Mouse (Mus musculus): ENCODE measurements around the gene Wif1. TPM values are rescaled to one million over a fixed set of nuclear protein-coding genes. Genes with fewer than 3 reads are reported as not detected.

Gene Wif1
- polyA plus RNA-seq (2015; fragmentation: Nextera tagmentation; extraction: Ambion mirVana) = 16.8 and 25.1 TPM in 2 replicates

DNA sequence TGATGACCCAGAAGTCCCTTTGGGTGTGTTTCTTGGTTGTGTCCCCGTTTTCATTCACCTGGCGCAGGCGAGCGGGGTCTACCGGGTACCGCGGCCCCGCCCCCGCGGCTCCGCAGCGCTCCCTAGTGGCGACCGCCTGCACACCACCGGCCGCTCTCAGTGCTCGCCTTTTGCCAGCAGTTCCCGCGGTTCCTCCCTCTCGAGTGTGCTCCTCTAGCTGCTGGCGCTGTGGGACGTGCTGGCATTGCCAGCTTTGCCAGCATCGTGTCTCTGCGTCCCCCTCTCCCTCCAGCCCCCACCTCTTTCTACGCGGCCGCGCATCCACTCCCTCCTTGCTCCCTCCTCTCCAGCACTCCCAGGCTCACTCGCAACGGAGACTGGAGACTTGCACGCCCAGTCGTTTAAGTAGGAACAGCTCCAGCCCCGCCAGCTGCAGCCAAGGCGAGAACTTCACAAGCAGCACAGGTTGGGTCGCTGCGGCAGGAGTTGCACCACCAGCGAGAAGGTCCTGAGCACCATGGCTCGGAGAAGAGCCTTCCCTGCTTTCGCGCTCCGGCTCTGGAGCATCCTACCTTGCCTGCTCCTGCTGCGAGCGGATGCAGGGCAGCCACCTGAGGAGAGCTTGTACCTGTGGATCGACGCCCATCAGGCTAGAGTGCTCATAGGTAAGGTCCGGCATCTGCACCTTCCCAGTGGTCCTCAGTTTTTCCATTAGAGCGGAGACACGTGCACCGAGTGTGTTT, at the start of gene Wif1:
Wif1 (plus strand) TSS at position 135 of the 743 bp plus-strand sequence.
- H3K27ac ChIP-seq = peak within 1 kb of the TSS; percentile 16
- H3K9me3 ChIP-seq (replicated peaks) = no peaks in the 10 kb centered on the region
- peaks cover 9% of the 10 kb centered on the region for H3K4me1 ChIP-seq (replicated peaks)
- peak; percentile 88 for ATAC-seq (replicated peaks; ENCODE audit: insufficient number of reproducible peaks, insufficient read depth, low FRiP score, low read depth)
- H3K27me3 ChIP-seq = peaks cover 4% of the 10 kb centered on the region; the same call in 1 of the 2 replicates
- peak within 1 kb of the TSS; percentile 67 for H3K9ac ChIP-seq
- H3K36me3 ChIP-seq = no peaks in the 10 kb centered on the region
- peak within 1 kb of the TSS; percentile 66 for H3K4me3 ChIP-seq
- 2% methylated on average over 49 of the region's 49 CpGs for whole genome bisulfite sequencing
- peak within 1 kb of the TSS; percentile 98 for H3K4me2 ChIP-seq

DNA sequence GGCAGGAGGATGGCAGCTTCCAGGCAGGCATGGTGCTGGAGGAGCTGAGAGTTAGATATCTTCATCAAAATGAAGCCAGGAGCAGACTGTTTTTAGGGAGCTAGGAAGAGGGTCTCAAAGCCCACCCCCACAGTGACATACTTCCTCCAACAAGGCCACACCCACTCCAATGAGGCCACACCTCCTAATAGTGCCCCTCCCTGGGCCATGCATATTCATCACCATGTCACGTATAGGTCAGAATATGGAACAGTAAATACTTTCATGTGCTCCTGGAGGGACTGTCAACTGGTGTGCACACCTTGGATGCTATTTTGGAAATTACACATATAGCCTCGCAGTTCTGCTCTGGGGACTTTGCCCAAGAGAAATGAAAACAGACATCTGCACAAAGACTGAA, 31.6 kb upstream of the Wif1 start:
- no peak overlapping the region for H3K9ac ChIP-seq
- H3K4me2 ChIP-seq = no peak overlapping the region
- ATAC-seq (replicated peaks; ENCODE audit: insufficient number of reproducible peaks, insufficient read depth, low FRiP score, low read depth) = no peak
- no peak overlapping the region for H3K27ac ChIP-seq
- H3K9me3 ChIP-seq (replicated peaks) = no peaks in the 10 kb centered on the region
- 82% methylated on average over 2 of the region's 2 CpGs for WGBS
- no peak overlapping the region for H3K4me3 ChIP-seq
- no peaks in the 10 kb centered on the region for H3K27me3 ChIP-seq
- no peaks in the 10 kb centered on the region for H3K4me1 ChIP-seq (replicated peaks)
- no peaks in the 10 kb centered on the region for H3K36me3 ChIP-seq

DNA sequence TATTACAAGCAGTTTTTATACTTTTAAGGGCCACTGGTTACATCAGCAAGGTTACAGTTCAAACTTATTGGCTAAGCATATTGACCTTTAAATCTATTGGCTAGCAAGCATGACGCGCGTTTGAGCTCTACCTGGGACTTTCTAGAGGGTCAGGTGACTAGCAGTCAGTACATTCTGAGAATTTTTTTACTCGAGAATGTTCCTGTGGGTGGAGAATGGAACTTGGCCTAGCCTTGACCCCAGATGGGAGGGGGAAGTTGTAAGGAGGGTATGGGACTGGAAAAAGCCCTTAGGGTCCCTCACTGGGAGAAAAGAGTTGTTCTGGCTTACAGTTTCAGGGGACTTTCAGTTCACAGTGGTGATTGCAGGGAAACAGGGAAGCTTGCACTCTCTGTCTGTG, 22.3 kb upstream of the Wif1 start:
- no peaks in the 10 kb centered on the region for H3K9me3 ChIP-seq (replicated peaks)
- WGBS = 74% methylated on average over 4 of the region's 4 CpGs
- H3K4me3 ChIP-seq = no peak overlapping the region
- no peak for ATAC-seq (replicated peaks; ENCODE audit: insufficient number of reproducible peaks, insufficient read depth, low FRiP score, low read depth)
- no peaks in the 10 kb centered on the region for H3K36me3 ChIP-seq
- H3K4me1 ChIP-seq (replicated peaks) = peaks cover 2% of the 10 kb centered on the region
- H3K27ac ChIP-seq = no peak overlapping the region
- H3K4me2 ChIP-seq = no peak overlapping the region
- H3K27me3 ChIP-seq = no peaks in the 10 kb centered on the region
- H3K9ac ChIP-seq = no peak overlapping the region

DNA sequence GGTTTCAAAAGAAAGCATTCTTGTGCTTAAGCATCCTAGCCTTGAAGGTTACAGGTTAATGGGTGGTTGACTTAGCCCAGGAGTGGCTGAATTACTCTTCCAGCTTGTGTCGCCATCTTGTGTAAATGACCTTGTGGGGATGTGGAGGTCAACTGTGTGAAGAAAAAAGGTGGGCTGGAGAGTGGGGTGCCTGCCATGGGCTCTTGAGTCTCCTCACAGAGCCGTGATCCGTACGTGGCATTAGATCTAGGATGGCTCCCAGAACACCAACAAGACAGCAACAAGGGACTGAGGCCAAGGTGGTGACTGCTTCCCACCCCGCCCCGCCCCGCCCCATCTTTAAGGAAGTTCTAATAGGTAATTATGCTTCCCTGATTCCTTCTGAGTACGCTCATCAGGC, 17.5 kb upstream of the Wif1 start:
- H3K27ac ChIP-seq = no peak overlapping the region
- H3K4me3 ChIP-seq = no peak overlapping the region
- ATAC-seq (replicated peaks; ENCODE audit: insufficient number of reproducible peaks, insufficient read depth, low FRiP score, low read depth) = no peak
- peaks cover 10% of the 10 kb centered on the region for H3K4me1 ChIP-seq (replicated peaks)
- peak overlapping the region; percentile 24 for H3K4me2 ChIP-seq
- 66% methylated on average over 8 of the region's 8 CpGs for WGBS
- no peaks in the 10 kb centered on the region for H3K36me3 ChIP-seq
- H3K9me3 ChIP-seq (replicated peaks) = no peaks in the 10 kb centered on the region
- no peaks in the 10 kb centered on the region for H3K27me3 ChIP-seq
- H3K9ac ChIP-seq = no peak overlapping the region

DNA sequence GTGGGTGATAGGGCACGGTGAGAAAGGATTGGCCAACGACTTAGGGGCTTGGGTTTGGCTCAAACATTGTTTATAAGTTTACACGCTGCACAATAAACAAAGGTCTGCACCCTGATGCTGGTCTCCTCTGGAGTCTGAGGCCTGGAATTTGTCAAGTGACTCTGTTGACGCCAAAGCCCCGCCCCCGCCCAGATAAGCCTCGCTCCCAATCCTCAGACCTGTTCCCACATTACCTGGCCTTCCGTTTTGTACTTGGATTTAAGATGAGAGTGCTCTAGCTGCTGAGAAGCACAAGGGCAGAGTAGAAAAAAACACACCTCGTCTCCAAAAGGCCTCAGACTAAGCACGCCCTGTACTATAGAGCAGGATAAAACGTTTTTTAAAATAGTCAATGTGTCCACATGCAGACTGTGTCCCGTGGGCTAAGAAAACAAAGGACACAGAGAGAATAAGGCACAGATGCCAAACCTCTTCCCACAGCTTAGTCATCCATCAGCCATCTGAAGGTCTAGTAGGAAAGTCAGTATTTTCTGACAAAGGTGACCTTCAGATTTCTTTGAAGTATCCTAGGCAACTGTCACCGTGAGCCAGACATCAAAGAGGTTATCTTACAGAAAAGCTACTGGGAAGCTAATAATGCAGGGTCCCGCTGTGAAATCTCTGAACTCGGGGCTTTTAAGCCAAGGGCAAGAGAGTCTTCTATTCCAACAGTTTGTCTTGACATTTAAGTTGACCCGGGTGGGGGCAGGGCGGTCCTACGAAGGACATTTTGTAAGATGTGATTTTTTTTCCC, 16.9 kb upstream of the Wif1 start:
- Histone ChIP-seq H3K36me3 (no peaks in the 10 kb centered on the region), H3K4me3 (no peak overlapping the region), H3K4me1 (replicated peaks) (peaks cover 10% of the 10 kb centered on the region), H3K9me3 (replicated peaks) (no peaks in the 10 kb centered on the region), H3K4me2 (peak overlapping the region; percentile 24), H3K9ac (no peak overlapping the region), H3K27ac (no peak overlapping the region), H3K27me3 (no peaks in the 10 kb centered on the region)
- no peak for ATAC-seq (replicated peaks; ENCODE audit: insufficient number of reproducible peaks, insufficient read depth, low FRiP score, low read depth)
- 22% methylated on average over 18 of the region's 18 CpGs for WGBS

DNA sequence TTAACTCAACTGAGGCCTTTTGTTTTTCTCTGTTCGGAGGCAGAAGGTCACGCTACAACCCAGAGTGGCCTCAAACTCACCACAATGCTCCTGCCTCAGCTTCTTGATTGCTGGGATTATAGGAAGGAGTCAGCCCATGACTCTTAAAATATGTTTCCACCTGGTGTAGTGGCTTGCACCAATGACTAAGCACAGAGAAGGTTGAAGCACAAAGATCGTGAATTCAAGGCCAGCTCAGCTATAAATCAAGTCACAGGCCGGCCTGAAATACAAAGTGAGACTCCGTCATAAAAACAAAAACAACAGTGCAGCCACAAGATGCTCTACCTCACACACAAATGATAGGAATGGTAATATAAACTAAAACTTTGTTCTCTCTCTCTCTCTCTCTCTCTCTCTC, 10.8 kb upstream of the Wif1 start:
- ATAC-seq (replicated peaks; ENCODE audit: insufficient number of reproducible peaks, insufficient read depth, low FRiP score, low read depth) = no peak
- H3K4me3 ChIP-seq = no peak overlapping the region
- WGBS = 72% methylated on average over 5 of the region's 5 CpGs

DNA sequence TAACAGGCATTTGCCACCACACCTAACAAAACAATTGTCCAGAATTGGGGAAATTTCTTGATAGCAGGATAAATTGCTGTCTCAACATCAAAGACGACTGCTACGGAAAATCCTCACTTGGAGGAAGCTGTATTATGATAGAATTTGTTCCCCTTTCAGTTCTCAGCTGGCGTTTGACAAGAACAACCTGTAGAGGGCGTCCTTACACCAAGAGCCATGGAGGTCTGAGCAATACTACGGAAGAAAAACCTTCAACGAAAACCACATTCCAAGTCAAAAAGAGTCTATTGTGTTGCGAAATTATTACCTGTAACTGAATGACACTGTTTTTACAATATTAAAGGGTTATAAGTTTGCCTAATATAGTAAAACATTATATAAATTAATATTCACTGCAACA, 2.0 kb upstream of the Wif1 start:
- 17% methylated on average over 7 of the region's 7 CpGs for WGBS
- H3K4me2 ChIP-seq = no peak overlapping the region

More for the DNA sequence above, 10.8 kb upstream of the Wif1 start:
- Histone ChIP-seq H3K27me3 (no peaks in the 10 kb centered on the region), H3K36me3 (no peaks in the 10 kb centered on the region), H3K9ac (no peak overlapping the region), H3K4me2 (no peak overlapping the region), H3K27ac (no peak overlapping the region), H3K9me3 (replicated peaks) (no peaks in the 10 kb centered on the region), H3K4me1 (replicated peaks) (no peaks in the 10 kb centered on the region)

DNA sequence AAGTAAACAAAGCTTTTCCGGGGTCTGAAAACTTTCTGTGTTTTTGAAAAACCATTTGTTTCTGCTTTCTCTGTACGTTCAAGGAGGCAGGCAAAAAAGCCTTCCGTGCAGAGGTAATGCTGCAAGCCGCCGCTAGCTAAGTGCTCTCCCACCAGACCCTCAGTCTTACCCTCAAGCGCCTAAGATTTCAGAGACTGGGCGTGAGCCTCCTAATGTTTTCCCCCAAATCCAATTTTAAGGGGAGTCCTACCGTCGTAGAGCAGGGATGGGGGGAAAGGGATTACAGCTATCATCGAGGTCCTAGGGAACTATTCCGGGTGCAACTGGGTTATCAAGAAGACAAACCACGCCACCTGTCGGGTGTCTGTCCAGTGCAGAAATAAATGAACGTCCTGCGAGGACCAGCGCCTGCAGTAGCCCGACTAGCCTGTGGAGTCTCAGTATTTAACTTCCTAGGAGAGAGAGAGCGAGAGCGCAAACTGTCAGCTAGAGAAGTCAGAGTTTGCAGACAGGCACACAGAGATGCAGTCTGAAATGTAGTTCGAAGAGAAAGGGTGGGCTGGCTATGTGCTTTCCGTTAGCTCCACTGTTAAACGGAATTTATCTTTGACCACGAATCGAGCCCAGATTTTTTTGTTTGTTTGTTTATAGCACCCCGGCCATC, 500 bp upstream of the Wif1 start:
- Histone ChIP-seq H3K4me1 (replicated peaks) (peaks cover 9% of the 10 kb centered on the region), H3K36me3 (no peaks in the 10 kb centered on the region), H3K27me3 (peaks cover 4% of the 10 kb centered on the region; the same call in 1 of the 2 replicates), H3K27ac (peak overlapping the region; percentile 16), H3K9me3 (replicated peaks) (no peaks in the 10 kb centered on the region), H3K4me3 (peak overlapping the region; percentile 66), H3K9ac (peak overlapping the region; percentile 67), H3K4me2 (peak overlapping the region; percentile 98)
- ATAC-seq (replicated peaks; ENCODE audit: insufficient number of reproducible peaks, insufficient read depth, low FRiP score, low read depth) = peak; percentile 79
- WGBS = under 1% methylated on average over 25 of the region's 25 CpGs

More for the DNA sequence above, 2.0 kb upstream of the Wif1 start:
- Histone ChIP-seq H3K27ac (no peak overlapping the region), H3K9ac (no peak overlapping the region), H3K27me3 (peaks cover 4% of the 10 kb centered on the region; the same call in 1 of the 2 replicates), H3K36me3 (no peaks in the 10 kb centered on the region), H3K4me3 (no peak overlapping the region), H3K4me1 (replicated peaks) (peaks cover 9% of the 10 kb centered on the region), H3K9me3 (replicated peaks) (no peaks in the 10 kb centered on the region)
- no peak for ATAC-seq (replicated peaks; ENCODE audit: insufficient number of reproducible peaks, insufficient read depth, low FRiP score, low read depth)

DNA sequence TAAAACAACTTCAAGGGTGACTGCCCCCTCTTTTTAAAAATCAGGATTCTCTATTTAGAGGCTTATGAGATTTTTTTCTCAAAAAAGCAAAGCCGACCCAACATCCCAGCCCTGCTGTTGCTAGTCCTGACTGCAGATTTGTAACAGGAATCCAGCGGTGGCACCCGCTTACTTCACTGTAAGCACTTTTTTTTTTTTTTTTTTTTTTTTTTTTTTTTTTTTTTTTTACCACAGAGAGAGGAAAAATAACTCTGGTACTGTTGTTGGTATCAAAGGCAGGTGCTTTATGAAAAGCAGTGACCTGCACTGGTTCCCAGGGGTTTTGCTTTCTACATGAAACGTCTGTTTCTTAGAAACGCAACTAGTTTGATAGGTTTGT, 798 bp downstream of the Wif1 start:
- no peaks in the 10 kb centered on the region for H3K36me3 ChIP-seq
- H3K27ac ChIP-seq = no peak overlapping the region
- peak overlapping the region; percentile 67 for H3K9ac ChIP-seq
- peak overlapping the region; percentile 66 for H3K4me3 ChIP-seq
- peaks cover 4% of the 10 kb centered on the region; the same call in 1 of the 2 replicates for H3K27me3 ChIP-seq
- ATAC-seq (replicated peaks; ENCODE audit: insufficient number of reproducible peaks, insufficient read depth, low FRiP score, low read depth) = no peak
- H3K9me3 ChIP-seq (replicated peaks) = no peaks in the 10 kb centered on the region
- WGBS = 18% methylated on average over 5 of the region's 5 CpGs
- H3K4me2 ChIP-seq = peak overlapping the region; percentile 98
- peaks cover 9% of the 10 kb centered on the region for H3K4me1 ChIP-seq (replicated peaks)

DNA sequence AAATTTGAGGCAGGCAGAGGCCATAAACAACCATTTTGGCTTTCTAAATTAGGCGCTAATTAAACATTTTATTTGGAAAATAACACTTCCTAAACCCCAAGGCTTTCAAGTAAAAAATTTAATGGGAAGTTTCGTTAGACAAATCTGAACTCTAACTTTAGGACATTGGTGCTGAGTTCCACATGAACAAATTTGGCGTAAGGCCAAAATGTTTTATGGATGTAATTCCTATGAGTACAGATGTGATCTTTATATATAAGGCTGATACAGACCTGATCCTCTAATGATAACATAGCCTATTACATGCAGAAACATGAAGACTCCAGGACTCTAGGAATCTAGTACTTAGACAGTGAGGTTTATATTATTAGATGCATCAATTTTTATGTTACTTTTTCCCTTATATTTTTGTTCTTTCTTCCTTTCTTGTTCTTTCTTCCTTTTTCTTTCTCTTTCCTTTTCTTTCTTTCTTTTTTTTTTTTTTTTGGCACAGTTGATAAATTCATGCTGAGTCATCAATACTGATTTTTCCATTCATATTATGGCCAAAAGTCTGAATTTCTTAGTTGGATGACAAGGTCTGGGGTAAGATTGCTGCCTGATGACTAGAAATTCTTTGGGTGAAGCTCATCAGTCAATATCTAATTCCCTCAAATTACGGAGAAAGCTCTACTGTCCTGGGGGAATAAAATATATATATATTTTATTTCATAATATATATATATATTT, 5.0 kb downstream of the Wif1 start:
- Histone ChIP-seq H3K36me3 (no peaks in the 10 kb centered on the region), H3K4me3 (no peak overlapping the region), H3K9ac (no peak overlapping the region), H3K27ac (no peak overlapping the region), H3K27me3 (peaks cover 4% of the 10 kb centered on the region; the same call in 1 of the 2 replicates), H3K9me3 (replicated peaks) (no peaks in the 10 kb centered on the region), H3K4me1 (replicated peaks) (peaks cover 7% of the 10 kb centered on the region), H3K4me2 (no peak overlapping the region)
- no peak for ATAC-seq (replicated peaks; ENCODE audit: insufficient number of reproducible peaks, insufficient read depth, low FRiP score, low read depth)
- WGBS = 81% methylated on average over 4 of the region's 4 CpGs

DNA sequence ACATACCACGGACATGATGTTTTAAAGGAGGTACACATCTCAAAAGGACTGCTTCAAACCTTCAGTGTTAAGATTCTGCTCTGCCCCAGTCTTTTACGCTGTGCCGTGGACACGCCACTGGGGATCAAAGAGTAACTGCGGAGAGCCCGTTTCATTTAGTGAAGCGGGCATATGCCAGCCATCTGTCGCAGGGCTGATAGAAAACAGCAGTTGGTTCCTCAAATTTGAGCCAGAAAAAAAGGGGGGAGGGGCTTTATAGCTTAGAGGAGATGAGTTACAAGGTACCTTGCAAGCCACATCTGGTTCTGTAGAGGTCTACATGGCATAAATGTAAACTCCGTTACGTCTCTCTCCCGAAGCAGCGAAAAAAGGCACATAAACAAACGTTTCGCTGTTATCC, 7.2 kb downstream of the Wif1 start:
- Histone ChIP-seq H3K4me2 (no peak overlapping the region), H3K9me3 (replicated peaks) (no peaks in the 10 kb centered on the region), H3K4me3 (no peak overlapping the region), H3K9ac (no peak overlapping the region), H3K27me3 (no peaks in the 10 kb centered on the region), H3K27ac (no peak overlapping the region), H3K4me1 (replicated peaks) (no peaks in the 10 kb centered on the region), H3K36me3 (no peaks in the 10 kb centered on the region)
- WGBS = 79% methylated on average over 14 of the region's 14 CpGs
- no peak for ATAC-seq (replicated peaks; ENCODE audit: insufficient number of reproducible peaks, insufficient read depth, low FRiP score, low read depth)
